Mouse (Mus musculus) right cerebral cortex, adult 2 months (tissue): ENCODE measurements at regions not wholly inside any gene's neighbourhood (a gene's known extent, or its start where the extent isn't known, plus 50 kb on each side); places are given as distances from the start of the nearest gene placed in this dataset.

Experiments
- DNase-seq, 2 experiments: peaks; one replicate each; pipeline ENCODE4 v3.0.0; 2021 to 2022; ENCODE audit warnings: low spot score in 2 of 2

DNA sequence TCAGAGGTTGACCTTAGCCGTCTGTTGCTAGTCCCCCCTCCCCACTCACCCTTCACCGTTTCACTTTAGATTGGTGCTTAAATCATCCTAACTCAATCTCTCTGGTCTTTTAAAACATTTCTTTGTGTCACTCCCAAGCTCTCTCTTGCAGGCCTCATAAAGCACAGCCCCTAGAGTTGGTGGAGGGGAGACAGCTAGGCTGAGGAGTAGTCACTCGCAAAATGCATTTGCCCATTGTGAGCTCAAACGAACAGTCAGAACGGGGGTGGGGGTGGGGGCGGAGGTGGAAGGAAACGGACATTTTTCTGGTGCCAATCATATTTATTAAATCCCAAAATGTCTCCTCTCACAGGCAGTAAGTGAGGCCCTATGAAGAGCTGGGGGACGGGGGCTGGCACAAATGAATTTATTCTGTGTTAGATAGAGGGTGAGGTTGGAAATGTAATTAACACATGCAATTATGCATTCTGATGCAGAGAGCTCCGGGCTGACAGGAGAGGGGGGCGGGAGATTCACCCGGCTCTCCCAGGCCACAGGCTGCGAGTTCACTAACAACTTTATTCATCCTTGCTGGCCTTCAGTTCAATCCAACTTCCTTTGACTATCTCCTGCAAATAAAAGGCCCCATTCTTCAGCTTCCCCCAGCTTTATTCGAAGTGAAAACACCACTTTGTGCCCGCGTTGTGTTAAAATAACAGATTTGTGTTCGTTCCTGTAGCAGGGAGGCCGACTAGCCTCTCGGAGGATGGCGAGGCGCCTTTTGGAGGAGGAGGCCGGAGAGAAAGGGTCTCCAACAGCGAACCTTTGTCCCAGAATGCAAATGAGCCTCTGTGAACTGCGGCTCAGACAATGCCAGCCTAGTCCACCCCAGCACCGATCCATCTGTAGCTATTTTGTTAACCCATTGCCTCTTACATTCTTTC is 223.7 kb upstream of the Irx5 start:
- DNase-seq = peak; percentile 9 to 21

DNA sequence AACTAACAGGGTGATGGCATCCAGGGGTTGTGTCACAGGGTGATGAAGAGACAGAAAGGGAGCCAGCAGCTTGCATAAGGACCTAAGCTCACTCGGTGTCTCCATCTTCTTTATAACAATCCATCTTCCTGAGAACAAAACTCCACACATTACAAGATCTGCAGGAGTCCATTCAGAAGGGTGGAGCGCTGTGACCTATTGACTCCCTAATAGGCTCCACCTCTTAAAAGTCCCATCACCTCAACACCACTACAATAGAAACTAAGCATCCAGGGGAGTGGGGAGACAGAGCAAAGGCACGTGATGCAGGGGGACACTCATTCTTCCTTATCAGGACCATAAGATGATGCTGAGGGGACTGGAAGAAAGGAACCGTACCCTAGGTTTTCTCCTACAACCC is 224.5 kb upstream of the Irx5 start:
- DNase-seq = no peak

DNA sequence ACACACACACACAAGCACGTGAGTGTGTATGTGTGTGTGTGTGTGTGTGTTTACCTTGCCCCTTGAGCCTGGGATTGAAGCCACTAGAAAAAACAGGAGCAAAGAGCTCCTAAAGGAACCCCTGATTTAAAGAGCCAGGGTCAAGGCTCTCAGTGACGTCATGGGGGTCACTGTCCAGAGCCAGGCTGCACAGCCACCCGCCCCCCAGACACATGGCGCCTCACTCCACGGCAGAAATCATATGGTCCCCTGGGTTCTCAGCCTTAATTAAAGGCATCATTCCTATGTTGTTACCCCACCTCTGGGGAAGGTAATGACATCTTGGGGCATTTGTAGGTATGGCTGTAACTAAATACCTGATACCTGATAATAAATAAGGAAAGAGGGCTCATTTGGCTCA is 224.9 kb upstream of the Irx5 start:
- no peak for DNase-seq

DNA sequence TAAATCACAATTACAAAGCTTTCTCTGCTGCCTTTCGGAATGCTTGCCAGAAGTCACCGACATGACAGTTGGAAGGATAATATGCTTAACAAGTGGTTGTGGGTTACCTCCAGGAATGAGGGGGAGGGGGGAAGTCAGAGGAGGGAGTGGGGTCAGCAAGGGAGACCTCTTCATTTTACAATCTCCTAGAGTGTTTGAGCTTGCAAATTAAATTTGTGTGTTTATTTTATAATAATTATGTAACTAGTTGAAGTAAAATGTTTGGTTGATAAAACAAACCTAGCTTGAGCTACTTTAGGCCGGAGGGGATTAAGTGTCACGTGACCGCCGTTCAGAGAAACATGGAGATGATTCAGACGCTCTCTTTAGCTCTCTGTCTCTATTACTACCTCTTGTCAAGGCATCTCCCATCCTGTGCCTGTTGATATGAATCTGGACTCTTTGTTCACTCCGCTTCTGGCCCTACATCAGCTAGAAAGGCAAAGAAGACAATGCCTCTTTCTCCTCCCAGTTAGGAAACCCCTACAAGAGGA is 227.3 kb upstream of the Irx5 start:
- no peak for DNase-seq

DNA sequence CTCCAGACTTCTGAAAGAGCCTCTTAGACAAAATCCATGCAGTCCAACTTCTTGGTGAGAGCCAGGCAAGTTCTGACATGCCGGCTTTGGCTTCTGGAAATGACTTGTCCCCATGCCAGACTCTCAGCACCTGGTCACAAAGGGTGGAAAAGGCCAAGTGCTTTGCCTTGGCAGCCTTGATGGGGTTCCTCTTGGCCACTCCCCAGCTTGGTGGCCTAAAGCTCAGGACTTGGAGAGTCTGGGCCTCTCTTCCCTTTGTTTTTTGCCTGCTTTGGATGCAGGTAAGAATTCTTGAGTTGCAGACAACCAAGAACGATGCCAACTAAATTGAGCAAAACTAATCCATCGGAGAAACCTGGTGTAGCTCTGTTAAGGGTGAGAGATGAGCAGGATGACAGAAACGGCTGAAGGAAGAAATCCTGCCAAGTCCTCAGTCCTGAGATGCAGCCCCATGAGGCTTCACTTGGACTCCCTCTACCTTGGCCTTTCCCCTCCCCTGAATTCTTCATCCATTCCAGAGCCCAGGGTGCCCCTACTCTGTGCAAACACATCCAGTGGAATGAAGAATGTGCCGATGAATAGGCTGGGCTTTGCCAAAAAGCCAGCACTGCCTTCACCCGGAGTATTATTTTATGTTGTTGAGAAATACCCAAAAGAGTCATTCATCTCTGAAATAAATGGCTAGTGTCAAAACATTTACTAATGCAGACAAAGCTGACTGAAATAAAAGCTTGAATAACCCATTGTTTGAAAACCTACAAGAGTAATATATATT is 228.0 kb upstream of the Irx5 start:
- DNase-seq = no peak

DNA sequence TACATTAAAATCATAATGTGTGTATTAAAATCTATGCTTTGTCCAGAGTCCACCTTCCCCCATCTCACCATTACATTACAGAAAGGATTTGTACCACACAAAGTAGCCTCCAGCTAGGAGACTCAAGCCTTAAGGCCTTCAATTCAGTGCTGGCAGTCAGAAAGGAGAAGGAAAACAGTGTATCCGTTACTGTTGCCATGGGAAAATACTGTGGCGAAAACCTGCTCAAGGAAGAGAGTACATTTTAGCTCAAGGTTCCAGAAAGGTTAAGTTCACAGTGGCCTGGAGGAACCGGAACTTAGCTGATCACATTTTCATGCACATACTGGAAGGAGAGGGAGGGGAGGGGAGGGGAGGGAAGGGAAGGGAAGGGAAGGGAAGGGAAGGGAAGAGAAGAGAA is 231.8 kb upstream of the Irx5 start:
- DNase-seq = no peak

DNA sequence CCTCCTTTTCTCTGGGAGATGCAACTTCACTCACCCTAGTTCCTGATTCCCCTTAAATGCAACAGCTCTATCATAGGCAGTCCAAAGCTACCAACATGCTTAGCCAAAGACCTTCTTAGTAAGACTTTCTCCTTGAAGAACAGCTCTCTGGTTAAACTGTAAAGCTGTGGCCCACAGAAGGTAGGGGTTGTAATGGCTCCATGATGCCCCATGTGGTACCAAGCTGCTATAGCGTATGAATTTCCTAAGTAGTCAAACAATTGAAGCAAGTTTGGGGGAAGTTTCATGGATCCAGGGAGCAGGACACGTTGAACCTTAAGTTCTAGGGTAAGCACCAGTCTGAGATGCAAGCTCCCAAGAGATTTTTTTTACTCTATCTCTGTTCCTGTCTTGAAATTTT is 236.1 kb upstream of the Irx5 start:
- no peak for DNase-seq

DNA sequence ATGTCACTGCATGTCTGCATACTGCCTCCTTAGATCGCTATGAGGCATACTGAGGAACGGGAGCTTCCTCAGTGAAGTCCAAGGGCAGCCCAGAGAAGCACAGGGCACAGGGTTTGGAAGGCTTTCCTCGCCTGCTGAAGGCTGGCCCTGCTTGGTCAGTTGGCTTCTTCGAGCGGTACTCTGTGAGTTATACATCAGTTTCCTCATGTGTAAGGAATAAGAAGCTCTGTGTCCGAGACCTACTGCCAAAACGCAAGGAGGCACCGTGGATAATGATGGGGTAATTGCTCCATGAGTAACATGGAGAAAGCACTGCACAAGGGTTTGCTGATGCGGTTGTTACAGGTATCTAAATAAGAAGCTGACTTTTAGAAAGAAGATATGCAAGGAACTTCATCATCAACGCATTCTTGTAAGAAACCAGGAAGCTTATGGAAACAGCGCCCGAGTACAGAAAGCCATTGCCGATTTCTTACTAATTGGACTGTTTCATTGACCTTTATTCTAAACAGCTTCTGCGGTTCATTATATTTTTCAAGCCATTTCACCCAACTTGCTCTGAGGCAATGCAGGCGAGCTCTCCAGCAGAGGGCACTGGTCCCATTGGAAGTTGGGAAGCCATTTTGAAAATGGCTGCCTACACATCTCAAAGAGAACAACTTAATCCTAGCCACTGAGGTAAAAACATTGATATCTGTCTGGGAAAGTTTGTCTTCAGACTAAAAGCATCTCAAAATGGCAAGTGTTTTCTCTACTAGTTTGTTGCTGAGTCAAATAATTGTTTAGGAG is 241.8 kb upstream of the Irx5 start:
- DNase-seq = no peak

DNA sequence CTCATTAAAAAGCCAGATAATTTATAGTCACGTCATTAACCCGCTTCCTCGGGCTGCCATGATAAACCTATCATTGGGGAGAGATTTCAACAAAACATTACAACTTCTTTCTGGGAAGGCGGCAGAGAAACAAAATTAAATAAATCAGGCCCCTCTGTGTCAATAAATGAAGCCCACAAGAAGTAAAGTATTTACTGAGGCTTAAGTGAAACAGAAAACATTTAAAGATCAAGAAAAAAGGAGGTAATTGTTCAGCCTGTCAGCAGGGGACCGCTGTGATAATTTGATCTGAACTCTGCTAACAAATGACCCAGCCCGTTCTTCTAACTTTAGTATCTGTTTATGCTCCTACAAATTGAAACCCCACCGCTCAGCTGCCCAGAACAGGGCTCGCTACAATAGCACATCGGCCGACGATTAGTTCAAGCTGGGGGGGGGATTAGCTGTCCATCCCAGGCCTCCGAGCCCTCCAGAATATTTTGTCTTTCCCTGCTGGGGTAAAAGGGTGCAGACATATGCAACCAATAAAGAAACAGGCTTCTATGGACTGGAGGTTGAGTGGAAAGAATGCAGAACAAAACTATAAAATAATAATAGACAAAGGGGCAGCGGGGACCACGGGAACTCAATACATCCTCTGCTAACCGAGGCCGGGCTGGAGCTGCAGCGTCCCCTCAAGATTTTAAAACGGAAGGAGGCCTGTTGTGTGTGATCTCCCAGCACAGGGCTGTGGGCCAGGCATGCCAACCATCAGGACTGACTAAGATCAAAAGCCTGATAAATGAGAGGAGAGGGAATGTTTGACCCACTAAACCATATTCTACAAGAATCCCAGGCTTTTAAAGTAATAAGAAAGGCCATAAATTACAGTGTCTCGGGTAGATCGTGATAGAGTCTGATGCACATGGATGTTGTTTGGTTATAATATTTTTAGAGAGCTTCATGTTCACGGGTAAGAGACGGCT is 242.8 kb upstream of the Irx5 start:
- DNase-seq = no peak

DNA sequence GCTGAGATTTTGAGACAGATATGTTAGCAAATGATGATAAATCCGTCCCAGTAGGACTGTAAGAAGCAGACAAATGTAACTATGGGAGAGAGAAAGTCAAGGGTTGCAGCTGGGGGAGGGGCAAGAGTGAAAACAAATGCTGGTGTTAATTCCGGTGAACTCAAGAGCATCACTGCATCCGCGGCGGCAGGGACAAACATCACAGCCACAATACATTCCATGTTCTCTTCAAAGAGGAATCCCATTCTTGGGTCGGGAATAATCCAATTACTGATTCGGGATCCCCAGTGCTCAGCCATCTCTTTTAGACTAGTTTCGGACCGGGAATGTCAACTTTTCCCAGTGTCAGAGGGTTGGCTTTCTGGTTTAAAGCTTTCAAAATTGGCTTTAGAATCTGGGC is 243.5 kb upstream of the Irx5 start:
- DNase-seq = no peak

DNA sequence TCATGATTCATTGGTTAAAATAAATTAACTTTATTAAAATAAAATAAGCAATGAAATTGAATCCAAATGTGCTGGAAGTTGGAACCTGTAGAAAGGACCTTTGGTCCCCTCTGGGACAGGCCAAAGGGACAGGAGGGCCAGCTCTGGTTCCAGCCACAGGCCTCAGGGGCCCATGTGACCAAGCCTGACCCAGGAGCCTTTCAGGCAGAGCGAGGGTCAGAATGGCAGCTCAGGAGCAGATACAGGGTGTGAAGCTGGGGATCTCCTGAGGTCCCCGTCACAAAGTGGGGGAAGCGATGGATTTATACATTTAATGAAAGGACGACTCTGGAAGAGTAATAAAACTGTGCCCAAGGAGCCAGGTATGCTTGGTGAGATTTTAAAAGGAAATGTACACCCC is 244.0 kb upstream of the Irx5 start:
- DNase-seq = no peak

DNA sequence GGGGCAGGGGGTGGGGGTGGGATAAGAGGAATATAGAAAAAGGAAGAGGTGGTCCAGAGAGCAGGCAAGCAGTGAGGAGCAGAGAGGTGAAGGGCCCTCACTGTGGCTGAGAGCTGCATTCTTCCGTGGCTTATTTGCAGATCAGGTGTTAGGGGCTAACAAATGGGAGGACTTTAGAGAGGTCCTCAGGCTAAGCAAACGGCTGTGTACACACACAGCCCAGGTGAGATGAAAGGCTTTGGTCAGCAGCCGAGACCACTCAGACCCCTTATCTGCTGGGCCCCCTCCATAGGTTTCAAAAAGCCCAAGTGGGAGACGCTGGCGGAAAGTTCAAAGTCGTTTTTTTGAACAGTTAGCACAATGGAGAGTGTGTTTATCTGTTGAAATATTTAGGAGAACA is 252.9 kb upstream of the Irx5 start:
- no peak for DNase-seq

DNA sequence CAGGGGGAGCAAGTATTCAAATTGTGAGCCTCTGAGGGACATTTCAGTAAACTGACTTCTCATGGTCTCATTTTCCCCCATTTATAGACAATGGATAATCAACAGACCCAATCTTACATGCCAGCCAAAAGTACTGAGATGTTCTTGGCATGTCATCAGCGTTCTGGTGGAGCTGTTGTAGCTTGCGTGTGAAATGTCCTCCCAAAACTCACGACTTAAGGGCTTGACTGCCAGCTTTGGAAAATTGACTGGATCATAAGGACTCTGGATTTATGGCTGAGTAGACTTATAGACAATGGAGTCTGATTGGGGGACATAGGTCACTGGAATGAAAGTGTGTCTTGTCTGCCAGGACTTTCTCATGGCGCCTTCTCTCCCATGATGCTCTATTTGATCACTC is 254.9 kb upstream of the Irx5 start:
- DNase-seq = no peak

DNA sequence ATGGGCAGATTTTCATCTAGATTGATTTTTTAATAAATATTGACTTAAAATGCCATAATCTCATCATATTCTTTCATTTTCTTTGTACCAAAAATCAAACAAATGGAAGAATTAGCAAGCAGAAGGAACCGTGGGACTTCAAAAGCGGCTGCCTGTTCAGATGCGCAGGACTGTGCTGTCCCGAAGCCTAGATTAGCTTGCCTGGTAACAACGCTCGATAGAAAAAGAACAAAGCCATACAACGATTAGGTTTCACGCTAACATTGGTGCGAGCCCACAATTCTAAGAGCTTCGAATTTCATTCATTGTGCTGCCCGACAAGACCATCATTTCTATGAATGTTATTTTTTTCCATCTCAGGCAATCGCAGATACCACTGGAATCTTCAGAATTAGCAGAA is 262.1 kb upstream of the Irx5 start:
- DNase-seq = no peak

DNA sequence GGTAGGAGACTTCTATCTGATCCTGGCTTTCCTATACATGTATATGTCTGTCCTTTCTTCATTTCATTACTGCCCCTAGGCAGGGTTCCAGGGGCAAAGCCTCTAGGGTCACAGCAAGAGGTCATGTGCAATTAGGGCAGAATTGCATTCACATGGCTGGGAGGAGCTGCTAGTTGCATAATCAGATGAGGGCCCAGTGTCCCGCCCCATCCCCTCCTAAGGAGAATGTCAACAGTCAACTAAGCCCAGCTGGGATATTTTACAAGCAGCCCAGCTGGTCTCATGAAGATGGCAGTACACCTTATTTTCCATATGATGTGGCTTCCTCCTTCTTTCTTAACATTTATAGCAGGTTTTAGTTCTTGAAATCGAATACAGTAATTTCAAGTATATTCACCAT is 273.3 kb upstream of the Irx5 start:
- DNase-seq = no peak

DNA sequence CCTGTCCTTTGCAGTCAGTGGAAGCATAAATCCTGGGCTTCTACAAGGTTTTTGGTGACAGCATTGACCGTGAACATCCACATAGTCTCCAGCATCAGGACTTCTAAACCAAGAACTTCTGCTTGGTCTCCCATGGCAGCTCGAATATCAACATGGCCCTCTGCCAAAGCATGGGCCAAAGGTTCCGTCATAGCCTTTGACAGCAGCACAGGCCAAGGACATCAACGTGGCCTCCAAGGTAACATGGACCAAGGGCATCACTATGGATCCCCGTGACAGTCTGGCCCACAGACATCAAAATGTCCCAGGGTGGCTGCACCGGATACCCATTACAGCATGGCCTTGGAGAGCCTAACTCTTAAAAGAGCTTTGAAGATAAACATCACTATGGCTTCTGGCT is 275.5 kb upstream of the Irx5 start:
- no peak for DNase-seq

DNA sequence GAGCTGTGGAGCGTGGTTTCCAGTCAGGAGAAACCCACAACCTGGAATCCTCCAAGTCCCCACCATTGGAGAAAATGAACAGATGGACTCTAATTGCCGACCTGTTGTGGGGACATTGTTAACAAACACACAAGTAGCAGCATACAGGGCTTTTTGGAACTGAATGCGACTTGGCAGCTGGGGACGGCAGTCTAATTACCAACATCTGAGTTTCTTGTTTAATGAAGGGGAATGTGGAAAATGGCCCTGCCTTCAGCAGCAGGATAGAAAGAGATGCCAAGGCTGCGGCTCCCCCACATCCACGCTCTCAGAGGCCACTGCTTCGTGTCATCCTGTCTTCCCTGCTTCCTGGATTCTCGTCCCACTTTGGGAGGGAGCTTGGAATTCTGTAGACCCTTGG is 276.6 kb upstream of the Irx5 start:
- peak in 1 of 2 experiments; percentile 5 for DNase-seq

DNA sequence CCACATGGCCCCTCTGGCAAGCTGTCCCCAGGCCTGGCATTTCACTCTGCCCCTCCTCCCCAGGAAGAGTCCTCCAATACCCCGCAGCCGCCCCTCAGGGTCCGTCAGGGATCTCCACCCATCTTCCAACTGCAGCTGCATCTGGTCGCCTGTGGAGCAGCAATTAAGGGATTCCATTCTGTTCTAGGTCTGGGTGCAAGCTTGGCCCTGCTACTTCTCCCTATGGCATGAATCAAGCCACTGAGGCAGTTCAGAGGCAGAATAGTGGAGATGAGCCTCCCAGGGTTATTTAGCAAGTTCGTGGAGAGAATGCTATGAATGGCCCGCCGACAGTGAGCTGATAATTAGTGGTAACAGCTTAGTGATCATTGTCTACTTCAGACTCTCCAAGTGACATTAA is 275.7 kb upstream of the Irx3 start:
- no peak for DNase-seq

DNA sequence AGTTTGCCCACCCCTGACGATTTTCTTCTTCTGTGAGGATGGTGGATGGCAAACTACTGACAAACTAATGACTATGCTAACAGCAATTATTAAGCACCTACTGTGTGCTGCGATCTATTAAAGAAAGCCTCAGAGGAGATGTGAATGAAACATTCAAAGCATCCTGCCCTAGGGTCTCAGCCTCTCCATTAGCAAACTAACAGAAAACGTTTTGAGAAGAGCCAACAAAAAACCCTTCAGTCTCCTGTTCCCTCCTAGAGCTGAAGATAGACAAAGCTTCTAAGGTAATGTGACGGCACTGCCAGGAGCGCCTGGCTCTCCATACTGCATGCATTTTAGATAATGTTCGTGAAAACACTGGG is 270.4 kb upstream of the Irx3 start:
- no peak for DNase-seq

DNA sequence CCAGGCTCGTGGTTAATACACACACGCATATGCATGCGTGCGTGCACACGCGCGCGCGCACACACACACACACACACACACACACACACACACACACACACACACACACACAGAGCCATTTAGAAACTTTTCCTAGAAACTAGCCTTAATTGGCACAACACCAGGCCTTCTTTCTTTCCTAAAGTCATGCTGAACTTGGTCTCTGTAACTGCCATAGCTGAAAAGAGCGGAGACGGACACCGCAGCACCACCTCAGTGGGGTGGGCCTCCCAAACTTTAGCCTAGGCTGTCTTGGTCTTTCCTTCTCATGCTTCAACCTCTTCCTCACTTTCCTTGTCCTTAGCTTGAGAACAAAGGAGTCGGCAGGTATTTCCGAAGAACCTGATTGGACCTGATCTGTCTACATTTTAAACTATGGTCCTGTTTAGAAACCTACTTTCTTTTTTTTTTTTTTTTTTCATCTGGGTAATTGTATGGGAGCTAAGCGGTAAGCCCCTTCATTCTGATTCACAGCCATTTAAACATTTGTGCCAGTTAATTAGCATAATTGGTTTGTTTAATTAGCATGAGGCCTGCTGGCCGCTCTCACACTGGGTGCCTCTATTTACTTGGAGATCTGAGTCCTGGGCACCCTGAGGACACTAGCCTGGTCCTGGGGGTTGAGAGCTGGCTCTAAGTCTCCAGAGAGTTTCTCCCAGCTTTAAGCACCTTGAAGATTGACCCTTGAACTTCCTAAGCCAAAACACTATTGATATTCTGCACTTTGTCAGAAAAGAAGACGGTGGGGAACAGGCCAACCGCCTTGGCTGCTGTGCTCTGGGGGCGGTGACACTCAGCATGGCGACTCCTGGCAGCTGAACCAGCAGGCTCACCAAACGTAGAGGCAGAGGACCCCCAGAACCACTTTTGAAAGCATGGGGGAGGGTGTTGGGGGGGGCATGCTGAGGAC is 269.7 kb upstream of the Irx3 start:
- peak in 1 of 2 experiments; percentile 6 for DNase-seq
